In genomic region chr8:57766471-57767065, GRCm38 (mm10) we compare ENCODE assay signal across 12 mouse cellular contexts.
A peak's percentile ranks its signal among the peaks of the same experiment; 100 is the strongest.
DNase-seq lines count a peak whose midpoint lies in the region; ATAC-seq lines count a peak whose summit lies in the region.
"Had no signal": no experiment of that assay in that cellular context is flagged by ENCODE, and none has a peak within 500 bp of the region (broad histone marks: within the 10 kb centered on the region; RNA-seq: fewer than 3 reads in every experiment).

No protein-coding gene starts in this region.

- H3K36me3 ChIP-seq in kidney, embryonic 14.5 days (ENCODE audit: control insufficient read depth, insufficient read depth, low read length): no peaks in the 10 kb centered on the region
- H3K36me3 ChIP-seq in embryonic facial prominence, embryonic 10.5 days (replicated peaks): no peaks in the 10 kb centered on the region
- H3K36me3 ChIP-seq in forebrain, embryonic 15.5 days: no peaks in the 10 kb centered on the region
- no peaks in the 10 kb centered on the region for H3K36me3 ChIP-seq in midbrain, embryonic 15.5 days (replicated peaks)
- H3K36me3 ChIP-seq: G1E; neural tube, embryonic 13.5 days had no signal

- H3K27ac ChIP-seq in kidney, embryonic 14.5 days (ENCODE audit: low read depth, low read length): no peak overlapping the region
- H3K27ac ChIP-seq in embryonic facial prominence, embryonic 10.5 days (replicated peaks): no peak overlapping the region
- no peak overlapping the region for H3K27ac ChIP-seq in forebrain, embryonic 15.5 days (replicated peaks)
- no peak overlapping the region for H3K27ac ChIP-seq in midbrain, embryonic 15.5 days
- H3K27ac ChIP-seq: neural tube, embryonic 13.5 days had no signal

- H3K4me3 ChIP-seq in kidney, embryonic 14.5 days (ENCODE audit: low read length): no peak overlapping the region
- H3K4me3 ChIP-seq in embryonic facial prominence, embryonic 10.5 days: 0 out of 2 replicates have a peak overlapping the region, but pooled peaks have one; percentile 5
- H3K4me3 ChIP-seq in forebrain, embryonic 15.5 days: no peak overlapping the region
- no peak overlapping the region for H3K4me3 ChIP-seq in midbrain, embryonic 15.5 days
- H3K4me3 ChIP-seq: neural tube, embryonic 13.5 days had no signal

- DNase-seq in kidney, postnatal 36 days: no peak
- DNase-seq in embryonic facial prominence, embryonic 10.5 days (ENCODE audit: low spot score): no peak
- DNase-seq in B cell, adult 2 months: no peak
- no peak for DNase-seq in adrenal gland, adult 18-20 months (ENCODE audit: low spot score in 2 of 2)
- DNase-seq: cerebellum, adult 9-10 months; thymus, adult 2 months had no signal

- WGBS in kidney, embryonic 14.5 days: 46% methylated on average over 10 of the region's 10 CpGs
- 58% methylated on average over 10 of the region's 10 CpGs for WGBS in embryonic facial prominence, embryonic 10.5 days
- WGBS in forebrain, embryonic 15.5 days: 41% methylated on average over 10 of the region's 10 CpGs
- 36% methylated on average over 10 of the region's 10 CpGs for WGBS in midbrain, embryonic 15.5 days

- no peaks in the 10 kb centered on the region for H3K27me3 ChIP-seq in kidney, embryonic 14.5 days (ENCODE audit: control insufficient read depth, insufficient read depth, low read length)
- H3K27me3 ChIP-seq in embryonic facial prominence, embryonic 10.5 days (replicated peaks; ENCODE audit: low read depth, poor library complexity, severe bottlenecking): peaks cover 30% of the 10 kb centered on the region
- H3K27me3 ChIP-seq in forebrain, embryonic 15.5 days: no peaks in the 10 kb centered on the region
- no peaks in the 10 kb centered on the region for H3K27me3 ChIP-seq in midbrain, embryonic 15.5 days (replicated peaks)
- H3K27me3 ChIP-seq: neural tube, embryonic 13.5 days had no signal

- H3K9me3 ChIP-seq in kidney, embryonic 14.5 days (ENCODE audit: control insufficient read depth, low read length): no peaks in the 10 kb centered on the region
- no peaks in the 10 kb centered on the region for H3K9me3 ChIP-seq in embryonic facial prominence, embryonic 10.5 days
- H3K9me3 ChIP-seq in forebrain, embryonic 15.5 days: no peaks in the 10 kb centered on the region
- no peaks in the 10 kb centered on the region for H3K9me3 ChIP-seq in midbrain, embryonic 15.5 days
- H3K9me3 ChIP-seq: G1E; neural tube, embryonic 13.5 days had no signal

- no peak overlapping the region for H3K9ac ChIP-seq in kidney, embryonic 14.5 days (ENCODE audit: low read depth, low read length)
- no peak overlapping the region for H3K9ac ChIP-seq in forebrain, embryonic 15.5 days (replicated peaks)
- no peak overlapping the region for H3K9ac ChIP-seq in midbrain, embryonic 15.5 days
- H3K9ac ChIP-seq: neural tube, embryonic 13.5 days had no signal

- H3K4me1 ChIP-seq in kidney, embryonic 14.5 days (ENCODE audit: control insufficient read depth, insufficient read depth, low read length): no peaks in the 10 kb centered on the region
- H3K4me1 ChIP-seq in embryonic facial prominence, embryonic 10.5 days: peaks cover 18% of the 10 kb centered on the region
- H3K4me1 ChIP-seq in forebrain, embryonic 15.5 days: 0 out of 2 replicates have a peak, but pooled peaks cover 4% of the 10 kb centered on the region
- H3K4me1 ChIP-seq in midbrain, embryonic 15.5 days: peaks cover 13% of the 10 kb centered on the region

- peak overlapping the region; percentile 21; the same call in 1 of the 2 replicates for H3K4me2 ChIP-seq in kidney, embryonic 14.5 days (replicated peaks; ENCODE audit: low read depth, low read length)
- H3K4me2 ChIP-seq in forebrain, embryonic 15.5 days (replicated peaks): peak overlapping the region; percentile 24
- peak overlapping the region; percentile 35 for H3K4me2 ChIP-seq in midbrain, embryonic 15.5 days

- ATAC-seq in kidney, embryonic 14.5 days (ENCODE audit: low FRiP score, low TSS enrichment): no peak
- 0 out of 2 replicates have a peak, but pooled peaks have one; percentile 13 for ATAC-seq in forebrain, embryonic 15.5 days (replicated peaks)
- peak; percentile 65 for ATAC-seq in midbrain, embryonic 15.5 days (replicated peaks)
- ATAC-seq: lung, postnatal 0 days had no signal
